Mouse (Mus musculus): ENCODE results near the gene Zfp827. TPM values are rescaled to one million over a fixed set of nuclear protein-coding genes. Genes with fewer than 3 reads are reported as not detected.

The Zfp827 gene
- polyA plus RNA-seq, 1 experiment from 2014 or later, result 7.9 TPM

DNA sequence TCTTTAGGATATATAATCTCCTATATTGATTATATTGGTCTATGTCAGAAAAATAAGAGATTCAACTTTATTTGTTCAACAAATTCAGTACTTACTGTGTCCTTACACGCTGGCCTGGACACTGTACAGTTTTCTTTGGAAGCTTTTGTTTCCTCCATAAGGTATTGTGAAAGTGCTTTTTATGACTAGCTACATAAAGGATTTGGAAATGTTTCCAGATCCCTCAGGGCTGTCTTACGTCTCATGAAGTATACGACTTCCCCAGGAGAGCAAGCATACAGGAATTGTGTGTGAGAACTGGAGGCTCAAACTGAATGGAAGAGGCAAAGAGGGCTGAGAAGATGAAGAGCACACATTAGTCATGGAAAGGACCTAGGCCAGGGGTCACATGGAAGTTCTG, 45.1 kb downstream of the Zfp827 start:
- H3K36me3 ChIP-seq, result peaks cover 71% of the 10 kb centered on the region
- H3K27me3 ChIP-seq, result no peaks in the 10 kb centered on the region
- 76% methylated on average over 3 of the region's 3 CpGs for WGBS
- ATAC-seq (replicated peaks; ENCODE audit: low FRiP score), result no peak
- peaks cover 2% of the 10 kb centered on the region for H3K4me1 ChIP-seq
- no peak overlapping the region for H3K9ac ChIP-seq
- H3K9me3 ChIP-seq (replicated peaks), result no peaks in the 10 kb centered on the region
- no peak overlapping the region for H3K27ac ChIP-seq
- H3K4me3 ChIP-seq (replicated peaks), result no peak overlapping the region
- H3K4me2 ChIP-seq, result no peak overlapping the region

DNA sequence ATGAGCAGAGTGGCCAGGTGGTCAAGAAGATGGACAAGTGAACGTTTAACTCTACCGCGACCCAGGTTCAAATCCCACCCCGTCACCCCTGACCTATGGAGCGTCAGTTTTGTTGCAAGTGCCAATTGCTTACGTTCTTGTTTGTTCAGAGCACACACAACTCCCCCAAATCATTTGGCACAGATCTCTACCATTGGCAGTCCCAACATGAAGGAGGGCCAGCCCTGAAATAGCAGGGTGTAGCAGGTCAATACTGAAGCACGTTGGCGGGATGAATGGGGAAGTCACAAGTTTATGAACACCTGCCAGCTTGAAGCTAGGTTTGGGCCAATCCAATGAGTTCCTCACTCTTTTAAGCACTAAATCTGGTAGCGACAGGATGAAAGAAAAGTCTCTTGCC, 46.7 kb downstream of the Zfp827 start:
- Histone ChIP-seq H3K9me3 (replicated peaks) (no peaks in the 10 kb centered on the region), H3K4me3 (replicated peaks) (no peak overlapping the region), H3K27ac (no peak overlapping the region), H3K36me3 (peaks cover 64% of the 10 kb centered on the region), H3K4me2 (no peak overlapping the region), H3K9ac (no peak overlapping the region), H3K27me3 (no peaks in the 10 kb centered on the region), H3K4me1 (peaks cover 17% of the 10 kb centered on the region)
- WGBS, result 74% methylated on average over 9 of the region's 9 CpGs
- no peak for ATAC-seq (replicated peaks; ENCODE audit: low FRiP score)

DNA sequence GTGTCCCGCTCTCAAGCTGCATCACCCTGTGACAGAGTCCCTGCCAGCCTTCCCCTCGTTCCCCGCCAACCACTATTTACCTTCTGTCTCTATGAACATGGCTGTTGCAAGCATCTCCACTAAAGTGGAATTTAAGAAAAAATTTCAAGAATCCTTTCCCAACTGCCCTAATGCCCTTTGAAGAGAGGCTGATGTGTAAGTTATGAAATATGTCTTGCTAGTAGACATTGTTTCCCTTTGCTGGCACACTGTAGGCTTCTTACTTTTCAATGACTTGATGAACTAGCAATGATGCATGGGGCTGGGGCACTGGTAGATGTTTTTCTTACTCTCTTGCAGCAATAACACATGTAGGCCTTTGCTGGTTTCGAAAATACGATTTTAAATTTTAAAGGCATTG, 49.0 kb downstream of the Zfp827 start:
- Histone ChIP-seq H3K4me2 (no peak overlapping the region), H3K9ac (no peak overlapping the region), H3K36me3 (peaks cover 47% of the 10 kb centered on the region), H3K27me3 (no peaks in the 10 kb centered on the region), H3K27ac (no peak overlapping the region), H3K4me3 (replicated peaks) (no peak overlapping the region), H3K9me3 (replicated peaks) (no peaks in the 10 kb centered on the region), H3K4me1 (peaks cover 23% of the 10 kb centered on the region)
- WGBS, result 83% methylated on average over 5 of the region's 5 CpGs
- ATAC-seq (replicated peaks; ENCODE audit: low FRiP score), result no peak

DNA sequence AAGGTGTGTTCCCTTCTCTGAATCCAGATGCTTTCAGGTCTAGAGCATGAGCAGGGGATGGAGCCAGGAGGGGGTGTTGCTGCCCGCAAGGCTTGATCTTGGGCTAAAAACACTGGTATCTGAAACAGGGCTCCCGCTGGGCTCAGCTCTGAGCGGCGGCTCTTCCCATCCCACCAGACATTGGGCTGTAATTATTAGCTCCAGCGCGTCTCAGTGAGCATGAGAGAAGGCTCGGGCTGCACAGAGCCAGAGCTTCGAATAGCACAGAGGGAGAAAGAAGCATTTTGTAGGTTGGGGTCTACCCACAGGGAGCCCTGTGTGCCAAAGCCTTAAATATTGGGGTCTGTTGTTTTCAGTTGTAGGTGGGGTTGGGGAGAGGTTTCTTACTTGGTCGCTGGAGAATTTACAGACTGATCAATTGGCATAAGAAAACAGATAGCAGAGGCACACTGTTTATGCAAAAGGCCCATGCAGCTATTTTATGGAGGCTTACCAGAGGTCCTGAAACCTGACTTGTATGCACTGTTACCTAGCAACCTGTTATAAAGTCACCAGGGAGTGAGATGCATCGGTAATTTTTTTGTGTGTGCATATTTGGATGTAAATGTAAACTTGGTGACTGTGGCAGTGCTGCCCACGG, 50.4 kb downstream of the Zfp827 start:
- H3K36me3 ChIP-seq, result peaks cover 42% of the 10 kb centered on the region
- no peak overlapping the region for H3K4me2 ChIP-seq
- no peak overlapping the region for H3K4me3 ChIP-seq (replicated peaks)
- 39% methylated on average over 11 of the region's 11 CpGs for WGBS
- no peak for ATAC-seq (replicated peaks; ENCODE audit: low FRiP score)
- peak overlapping the region; percentile 41; the same call in 1 of the 2 replicates for H3K27ac ChIP-seq
- no peak overlapping the region for H3K9ac ChIP-seq
- H3K27me3 ChIP-seq, result no peaks in the 10 kb centered on the region
- no peaks in the 10 kb centered on the region for H3K9me3 ChIP-seq (replicated peaks)
- H3K4me1 ChIP-seq, result peaks cover 36% of the 10 kb centered on the region

DNA sequence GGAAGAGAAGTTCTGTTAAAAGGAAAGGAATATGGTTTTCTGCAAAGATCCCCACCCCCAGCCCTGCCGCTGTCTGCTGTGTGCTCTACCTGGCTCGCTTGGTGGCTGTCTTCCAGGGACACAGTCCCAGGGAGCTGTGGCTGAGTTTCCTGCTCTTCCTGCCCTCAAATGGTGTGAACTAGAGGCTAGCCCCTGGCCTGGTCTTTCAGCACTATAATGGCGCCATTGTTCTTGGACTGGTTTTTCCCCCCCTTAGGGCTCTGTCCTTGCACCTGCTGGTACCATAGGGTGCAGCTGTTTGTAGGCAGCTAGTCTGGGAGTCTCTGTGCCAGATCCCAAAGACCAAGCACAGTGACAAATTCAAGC, 50.9 kb downstream of the Zfp827 start:
- 0 out of 2 replicates have a peak, but pooled peaks have one; percentile 37 for ATAC-seq (replicated peaks; ENCODE audit: low FRiP score)
- H3K4me1 ChIP-seq, result peaks cover 41% of the 10 kb centered on the region
- no peak overlapping the region for H3K9ac ChIP-seq
- no peak overlapping the region for H3K4me3 ChIP-seq (replicated peaks)
- H3K36me3 ChIP-seq, result peaks cover 37% of the 10 kb centered on the region
- H3K27me3 ChIP-seq, result no peaks in the 10 kb centered on the region
- no peaks in the 10 kb centered on the region for H3K9me3 ChIP-seq (replicated peaks)
- H3K27ac ChIP-seq, result peak overlapping the region; percentile 41; the same call in 1 of the 2 replicates
- 78% methylated on average over 3 of the region's 3 CpGs for WGBS
- H3K4me2 ChIP-seq, result no peak overlapping the region

DNA sequence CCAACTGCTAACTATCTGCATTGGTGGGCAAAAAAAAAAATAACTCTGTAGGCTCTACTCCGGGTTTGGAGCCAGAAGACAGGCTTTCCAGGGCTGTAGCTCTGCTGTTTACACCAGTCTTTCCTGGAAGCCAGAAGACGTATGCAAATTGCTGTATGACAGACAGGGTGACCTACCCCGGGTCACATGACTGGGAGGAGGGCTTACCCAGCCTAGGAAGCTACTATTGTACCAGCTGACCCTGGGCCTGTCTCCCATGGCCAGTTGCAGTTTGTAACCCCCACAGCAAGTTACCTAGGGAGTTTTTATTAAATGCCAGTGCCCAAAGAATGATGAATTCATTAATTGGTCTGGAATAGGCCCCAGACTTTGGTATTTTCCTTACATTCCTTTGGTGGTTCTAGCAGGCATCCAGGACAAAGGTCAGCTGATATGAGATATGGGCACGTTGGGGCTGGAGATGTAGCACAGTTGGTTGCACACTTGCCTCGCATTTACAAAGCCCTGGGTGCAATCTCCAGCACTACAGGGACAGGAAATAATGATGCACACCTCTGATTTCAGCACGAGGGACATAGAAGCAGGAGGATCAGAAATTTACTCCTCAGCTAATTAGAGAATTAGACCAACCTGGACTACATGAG, 52.0 kb downstream of the Zfp827 start:
- Histone ChIP-seq H3K4me3 (replicated peaks) (no peak overlapping the region), H3K4me1 (peaks cover 42% of the 10 kb centered on the region), H3K9ac (no peak overlapping the region), H3K9me3 (replicated peaks) (no peaks in the 10 kb centered on the region), H3K27ac (no peak overlapping the region), H3K36me3 (peaks cover 32% of the 10 kb centered on the region), H3K4me2 (no peak overlapping the region), H3K27me3 (no peaks in the 10 kb centered on the region)
- no peak for ATAC-seq (replicated peaks; ENCODE audit: low FRiP score)
- 57% methylated on average over 6 of the region's 6 CpGs for WGBS

DNA sequence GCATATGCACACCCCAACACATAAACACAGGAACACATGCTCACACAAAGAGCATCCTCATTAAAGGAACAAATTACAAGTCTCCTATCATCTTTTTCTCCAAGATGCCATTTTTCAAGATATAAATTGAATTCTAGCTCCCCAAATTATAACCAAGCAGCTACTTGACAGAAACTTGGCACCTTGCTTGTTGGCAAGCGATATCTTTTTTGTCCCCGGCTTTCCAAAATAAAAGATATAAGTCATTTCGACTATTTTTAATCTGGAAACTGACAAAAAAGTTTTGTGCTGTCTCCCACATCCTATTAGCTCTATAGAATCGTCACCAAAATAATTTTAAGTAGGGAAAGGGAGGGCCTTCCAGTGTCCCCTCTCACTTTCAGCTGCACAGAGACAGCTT, 53.1 kb downstream of the Zfp827 start:
- Histone ChIP-seq H3K36me3 (peaks cover 23% of the 10 kb centered on the region), H3K4me3 (replicated peaks) (no peak overlapping the region), H3K4me2 (no peak overlapping the region), H3K27ac (no peak overlapping the region), H3K9me3 (replicated peaks) (no peaks in the 10 kb centered on the region), H3K4me1 (peaks cover 42% of the 10 kb centered on the region), H3K27me3 (no peaks in the 10 kb centered on the region), H3K9ac (no peak overlapping the region)
- 70% methylated on average over 4 of the region's 4 CpGs for WGBS
- no peak for ATAC-seq (replicated peaks; ENCODE audit: low FRiP score)

DNA sequence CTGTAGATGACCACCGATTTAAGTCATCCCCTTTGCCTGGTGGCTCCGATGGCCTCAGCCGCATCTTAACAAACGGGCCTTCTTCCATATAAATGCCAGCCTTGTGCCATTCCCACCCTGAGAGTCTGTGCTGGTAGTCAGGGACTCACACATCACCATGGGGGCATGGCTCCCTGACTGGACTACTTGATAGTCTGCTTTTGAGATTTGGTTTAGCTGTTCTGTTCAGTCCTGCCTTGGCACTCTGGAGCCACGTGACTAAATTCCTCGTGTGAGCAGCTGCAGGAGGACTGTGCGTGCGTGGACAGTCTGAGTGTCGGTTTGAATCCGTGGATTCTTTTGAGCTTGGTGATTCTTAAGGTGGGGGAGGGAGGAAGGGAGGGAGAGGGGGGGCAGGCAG, 53.7 kb downstream of the Zfp827 start:
- Histone ChIP-seq H3K9ac (no peak overlapping the region), H3K27me3 (no peaks in the 10 kb centered on the region), H3K9me3 (replicated peaks) (no peaks in the 10 kb centered on the region), H3K36me3 (peaks cover 25% of the 10 kb centered on the region; the same call in 1 of the 2 replicates), H3K4me3 (replicated peaks) (no peak overlapping the region), H3K4me2 (no peak overlapping the region), H3K27ac (no peak overlapping the region), H3K4me1 (peaks cover 42% of the 10 kb centered on the region)
- 83% methylated on average over 10 of the region's 10 CpGs for WGBS
- no peak for ATAC-seq (replicated peaks; ENCODE audit: low FRiP score)

DNA sequence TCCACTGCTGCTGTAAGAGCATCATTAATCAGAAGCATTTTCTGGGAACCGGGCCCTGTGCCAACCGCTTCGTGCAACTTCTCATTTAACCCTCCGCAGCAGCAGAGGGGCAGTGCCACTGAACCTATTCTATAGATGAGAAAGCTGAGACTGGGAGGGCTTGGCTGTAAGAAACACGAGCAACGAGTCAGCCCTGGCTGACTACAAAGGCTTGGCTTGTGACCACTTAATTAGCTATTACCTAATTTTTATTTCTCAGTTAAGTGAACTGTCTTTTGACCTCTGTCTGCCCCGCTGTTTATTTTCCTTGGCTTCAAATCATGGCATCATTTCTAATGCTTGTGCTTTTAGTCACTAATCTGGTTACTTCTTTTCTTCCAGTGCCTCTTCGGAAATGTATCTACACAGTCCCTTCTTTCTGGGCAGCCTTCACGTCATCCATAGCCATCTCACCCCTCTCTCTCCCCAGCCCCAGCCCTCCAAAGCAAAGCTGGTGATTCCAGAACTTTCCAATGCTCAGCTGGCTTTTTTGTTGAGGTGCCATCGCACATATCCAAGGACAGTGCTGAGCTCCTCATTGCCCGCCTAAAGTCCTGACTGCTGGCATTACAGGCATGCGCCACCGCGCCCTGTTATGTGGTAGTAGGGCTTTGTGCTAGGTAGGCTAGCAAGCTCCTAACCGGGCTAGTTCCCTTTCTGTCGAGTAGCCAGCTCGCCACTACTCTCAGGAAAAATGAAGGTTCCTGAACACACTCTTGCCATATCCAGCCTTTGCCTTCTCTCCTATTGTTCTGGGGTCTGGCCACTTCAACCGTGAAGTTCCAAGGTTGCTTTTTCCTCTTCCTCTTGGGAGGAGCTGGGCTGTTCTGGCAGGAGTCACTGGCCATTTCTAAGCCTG, 55.5 kb downstream of the Zfp827 start:
- H3K4me1 ChIP-seq, result peaks cover 35% of the 10 kb centered on the region
- H3K9ac ChIP-seq, result no peak overlapping the region
- peaks cover 27% of the 10 kb centered on the region for H3K36me3 ChIP-seq
- no peaks in the 10 kb centered on the region for H3K9me3 ChIP-seq (replicated peaks)
- no peaks in the 10 kb centered on the region for H3K27me3 ChIP-seq
- no peak overlapping the region for H3K4me3 ChIP-seq (replicated peaks)
- no peak overlapping the region for H3K4me2 ChIP-seq
- H3K27ac ChIP-seq, result 0 out of 2 replicates have a peak overlapping the region, but pooled peaks have one; percentile 14
- ATAC-seq (replicated peaks; ENCODE audit: low FRiP score), result no peak
- WGBS, result 63% methylated on average over 18 of the region's 18 CpGs

DNA sequence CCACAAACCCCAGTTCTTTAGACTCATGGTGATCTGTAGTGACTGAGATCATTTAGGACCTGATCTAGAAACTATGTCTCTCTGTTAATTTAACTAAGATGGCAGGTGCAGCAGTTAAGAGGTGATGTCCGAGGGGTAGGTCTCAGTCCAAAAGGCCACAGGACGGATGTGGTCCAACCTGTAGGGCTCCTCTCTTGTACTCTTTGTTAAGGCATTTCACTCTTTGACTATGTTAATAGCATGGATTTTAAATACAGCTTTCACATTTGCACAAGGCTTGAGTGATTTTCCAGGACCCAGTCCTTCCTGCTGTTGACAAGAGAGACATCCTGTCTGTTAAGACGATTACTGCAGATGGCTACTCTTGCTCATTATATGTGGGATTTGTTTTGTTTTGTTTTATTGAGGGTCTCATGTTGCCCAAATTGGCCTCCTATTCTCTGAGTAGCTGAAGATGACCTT, 56.2 kb downstream of the Zfp827 start:
- H3K9me3 ChIP-seq (replicated peaks), result no peaks in the 10 kb centered on the region
- ATAC-seq (replicated peaks; ENCODE audit: low FRiP score), result no peak
- no peak overlapping the region for H3K4me2 ChIP-seq
- 0 out of 2 replicates have a peak overlapping the region, but pooled peaks have one; percentile 14 for H3K27ac ChIP-seq
- WGBS, result 70% methylated on average over 3 of the region's 3 CpGs
- peaks cover 30% of the 10 kb centered on the region for H3K4me1 ChIP-seq
- H3K4me3 ChIP-seq (replicated peaks), result no peak overlapping the region
- H3K36me3 ChIP-seq, result peaks cover 32% of the 10 kb centered on the region
- no peaks in the 10 kb centered on the region for H3K27me3 ChIP-seq
- no peak overlapping the region for H3K9ac ChIP-seq

DNA sequence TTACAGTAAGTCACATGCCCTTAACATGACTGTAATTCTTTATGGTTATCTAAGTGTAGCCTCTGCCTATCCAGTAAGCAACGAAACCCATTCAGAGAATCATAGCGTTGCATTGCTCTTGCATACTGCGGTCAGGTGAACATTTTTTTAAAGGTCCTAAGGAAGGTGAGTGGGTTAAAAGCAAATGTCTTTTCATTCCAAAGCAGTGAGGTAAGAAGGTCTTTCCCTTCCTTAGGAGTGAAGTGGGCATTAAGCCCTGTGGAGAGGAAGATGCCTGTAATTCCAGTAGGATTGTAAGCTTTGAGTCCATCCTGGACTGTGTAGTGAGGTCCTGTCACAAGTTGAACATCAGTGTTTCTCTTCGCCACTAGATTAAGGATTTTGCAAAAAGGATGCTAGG, 66.2 kb downstream of the Zfp827 start:
- H3K4me3 ChIP-seq (replicated peaks), result no peak overlapping the region
- WGBS, result 96% methylated on average over 4 of the region's 4 CpGs
- H3K4me2 ChIP-seq, result no peak overlapping the region
- H3K9ac ChIP-seq, result no peak overlapping the region
- ATAC-seq (replicated peaks; ENCODE audit: low FRiP score), result no peak
- H3K9me3 ChIP-seq (replicated peaks), result no peaks in the 10 kb centered on the region
- H3K27ac ChIP-seq, result no peak overlapping the region
- peaks cover 43% of the 10 kb centered on the region for H3K36me3 ChIP-seq
- peaks cover 3% of the 10 kb centered on the region; the same call in 1 of the 2 replicates for H3K4me1 ChIP-seq
- H3K27me3 ChIP-seq, result no peaks in the 10 kb centered on the region

DNA sequence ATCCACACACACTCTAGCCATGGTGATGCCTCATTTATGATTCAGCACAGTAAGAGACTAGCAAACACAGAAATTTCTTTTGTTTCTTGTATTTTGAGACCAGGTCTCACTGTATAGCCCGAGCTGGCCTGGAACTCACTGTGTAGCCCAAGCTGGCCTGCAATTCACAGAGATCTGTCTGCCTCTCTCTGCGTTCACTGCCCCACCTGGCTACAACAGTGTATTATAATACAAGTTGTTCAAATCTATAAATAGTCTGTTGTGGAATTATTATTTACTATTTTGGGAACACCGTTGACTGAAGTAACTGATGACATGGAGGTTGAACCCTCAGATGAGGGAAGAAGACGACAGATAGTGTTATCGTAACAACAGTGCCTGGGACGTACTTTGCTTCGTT, 66.9 kb downstream of the Zfp827 start:
- Histone ChIP-seq H3K4me2 (no peak overlapping the region), H3K9ac (no peak overlapping the region), H3K9me3 (replicated peaks) (no peaks in the 10 kb centered on the region), H3K36me3 (peaks cover 39% of the 10 kb centered on the region), H3K27ac (no peak overlapping the region), H3K4me3 (replicated peaks) (no peak overlapping the region), H3K27me3 (no peaks in the 10 kb centered on the region), H3K4me1 (peaks cover 3% of the 10 kb centered on the region; the same call in 1 of the 2 replicates)
- ATAC-seq (replicated peaks; ENCODE audit: low FRiP score), result no peak
- 89% methylated on average over 7 of the region's 7 CpGs for WGBS
